Mouse (Mus musculus) intestine, embryonic 14.5 days (tissue): ENCODE data around the gene B4galt5. TPM values are rescaled to one million over a fixed set of nuclear protein-coding genes. Genes with fewer than 3 reads are reported as not detected.

Source experiments
- ATAC-seq: fragments of 200-750 bp; cut with Nextera tagmentation; replicated peaks from 2 replicates; pipeline ENCODE4 v1.8.0; 2017; ENCODE audit warnings: low read depth, moderate number of reproducible peaks, moderate TSS enrichment, moderate library complexity; ENCODE audit not compliant: low FRiP score, low TSS enrichment
- DNase-seq: peaks from one replicate; pipeline ENCODE4 v3.0.0-alpha.2; 2018; ENCODE audit warnings: low spot score
- H3K27ac ChIP-seq: fragments of 300-500 bp; sonication (generic); 2 replicates; pipeline ENCODE4 v1.5.1; 2014; ENCODE audit warnings: low read depth, mild to moderate bottlenecking, control low read depth
- H3K27me3 ChIP-seq: fragments of 300-500 bp; sonication (generic); replicated peaks from 2 replicates; pipeline ENCODE4 v1.6.1; 2014; ENCODE audit warnings: low read length, control low read depth; ENCODE audit not compliant: control insufficient read depth, insufficient read depth
- H3K36me3 ChIP-seq: fragments of 300-500 bp; sonication (generic); 2 replicates; pipeline ENCODE4 v1.6.1; 2014; ENCODE audit warnings: low read length, control low read depth; ENCODE audit not compliant: control insufficient read depth, insufficient read depth
- H3K4me1 ChIP-seq: fragments of 300-500 bp; sonication (generic); replicated peaks from 2 replicates; pipeline ENCODE4 v1.6.1; 2014; ENCODE audit warnings: low read length, control low read depth, mixed read lengths; ENCODE audit not compliant: control insufficient read depth, insufficient read depth
- H3K4me2 ChIP-seq: fragments of 300-500 bp; sonication (generic); 2 replicates; pipeline ENCODE4 v1.6.1; 2014; ENCODE audit warnings: low read length
- H3K4me3 ChIP-seq: fragments of 300-500 bp; sonication (generic); 2 replicates; pipeline ENCODE4 v1.5.1; 2014; ENCODE audit warnings: low read depth, low read length, control low read depth, mixed read lengths
- H3K9ac ChIP-seq: fragments of 300-500 bp; sonication (generic); 2 replicates; pipeline ENCODE4 v1.6.1; 2014; ENCODE audit warnings: mild to moderate bottlenecking, low read length
- H3K9me3 ChIP-seq: fragments of 300-500 bp; sonication (generic); 2 replicates; pipeline ENCODE4 v1.6.1; 2016; ENCODE audit warnings: low read length, control low read depth; ENCODE audit not compliant: control insufficient read depth
- WGBS: fragments of 180-500 bp; shearing (Covaris S2); extraction: QIAGEN DNeasy Blood & Tissue Kit; methylation state at CpG from one replicate; pipeline ENCODE4 v1.1.7; 2014; 5-methylcytosine and 5-hydroxymethylcytosine counted together
- polyA plus RNA-seq: library from polyadenylated mRNA; unstranded; fragments of >200 nt; fragmentation: Nextera tagmentation; extraction: Ambion mirVana; gene quantifications from 2 replicates; pipeline ENCODE4 v1.2.1, GENCODE M21; 2014

Gene B4galt5
- polyA plus RNA-seq, 1 experiment from 2014 or later: 10.6 TPM

- no peaks in the 10 kb centered on the region for H3K36me3 ChIP-seq
- no peaks in the 10 kb centered on the region for H3K9me3 ChIP-seq
- WGBS: 74% methylated on average over 7 of the region's 7 CpGs
- H3K27me3 ChIP-seq: no peaks in the 10 kb centered on the region
- H3K4me3 ChIP-seq: no peak overlapping the region
- no peak overlapping the region for H3K4me2 ChIP-seq
- H3K4me1 ChIP-seq: no peaks in the 10 kb centered on the region
- H3K27ac ChIP-seq: no peak overlapping the region
- DNase-seq (no peak), ATAC-seq (no peak)
- H3K9ac ChIP-seq: no peak overlapping the region
These were observed 71.0 kb downstream of the B4galt5 start for GRCm38 (mm10) chr2:167278011-167278410.

DNA sequence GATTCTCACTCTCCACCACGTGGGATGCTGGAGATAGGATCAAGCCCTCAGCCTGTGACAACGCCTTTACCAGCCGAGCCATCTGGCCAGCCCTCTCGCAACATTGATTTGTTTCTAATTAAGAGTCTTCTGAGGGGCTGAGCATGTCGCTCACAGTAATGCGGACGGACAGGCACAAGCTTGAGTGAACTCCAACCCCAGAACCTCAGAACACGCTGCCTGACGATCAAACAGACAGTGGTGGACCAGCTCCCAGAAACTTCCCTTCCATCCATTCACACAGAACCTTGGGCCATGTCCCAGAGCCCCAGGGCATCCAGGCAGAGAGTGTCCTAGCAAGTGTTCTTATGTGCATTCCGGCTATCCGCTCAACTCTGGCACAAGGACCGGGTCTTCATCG is 72.0 kb downstream of the B4galt5 start:
- Histone ChIP-seq H3K4me1 (no peaks in the 10 kb centered on the region), H3K36me3 (no peaks in the 10 kb centered on the region), H3K9ac (no peak overlapping the region), H3K27ac (no peak overlapping the region), H3K27me3 (no peaks in the 10 kb centered on the region), H3K9me3 (no peaks in the 10 kb centered on the region), H3K4me3 (no peak overlapping the region), H3K4me2 (no peak overlapping the region)
- ATAC-seq (no peak), DNase-seq (no peak)
- 76% methylated on average over 13 of the region's 13 CpGs for WGBS

GRCm38 (mm10) chr2:167275856-167276255 is 73.1 kb downstream of the B4galt5 start:
- H3K4me1 ChIP-seq: no peaks in the 10 kb centered on the region
- H3K9me3 ChIP-seq: no peaks in the 10 kb centered on the region
- no peak overlapping the region for H3K4me3 ChIP-seq
- H3K36me3 ChIP-seq: no peaks in the 10 kb centered on the region
- H3K27me3 ChIP-seq: no peaks in the 10 kb centered on the region
- DNase-seq (no peak), ATAC-seq (no peak)
- WGBS: 86% methylated on average over 10 of the region's 10 CpGs
- no peak overlapping the region for H3K9ac ChIP-seq
- H3K4me2 ChIP-seq: no peak overlapping the region
- H3K27ac ChIP-seq: no peak overlapping the region

DNA sequence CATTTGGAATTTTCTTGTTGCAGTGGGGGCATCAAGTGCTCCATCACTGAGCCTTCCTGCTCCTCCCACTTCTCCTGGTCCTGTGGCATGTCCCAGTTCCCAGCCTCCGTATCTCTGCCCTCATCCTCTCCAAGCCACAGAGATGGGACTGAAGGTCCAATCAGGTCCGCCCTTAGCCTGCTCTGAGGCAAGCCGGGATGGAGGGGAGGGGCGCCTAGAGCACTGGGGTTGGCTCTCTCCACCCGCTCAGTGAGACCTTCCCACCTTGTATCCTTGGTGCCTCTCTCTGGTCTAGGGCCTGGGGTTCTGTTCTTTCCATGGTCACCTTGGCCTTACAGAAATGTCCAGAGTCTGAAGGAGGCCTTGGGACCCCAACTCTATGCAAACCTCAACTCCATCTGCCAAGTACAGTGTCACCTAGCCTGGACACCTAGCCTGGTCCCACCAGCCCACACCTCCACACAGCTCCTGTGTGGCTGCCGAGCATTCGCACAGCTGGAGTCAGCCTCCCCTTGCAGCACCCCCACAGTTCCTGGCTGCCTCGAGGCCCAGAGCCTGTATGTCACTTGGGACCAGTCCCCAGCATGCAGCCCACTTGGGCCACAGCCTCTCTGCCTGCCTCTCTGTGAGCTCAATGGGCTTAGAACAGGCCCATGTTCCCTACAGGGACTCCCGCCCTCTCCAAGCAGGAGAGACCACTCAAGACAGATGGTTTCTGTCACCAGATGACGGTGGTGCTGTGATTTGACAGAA is 74.1 kb downstream of the B4galt5 start:
- 57% methylated on average over 10 of the region's 10 CpGs for WGBS
- Histone ChIP-seq H3K9me3 (no peaks in the 10 kb centered on the region), H3K4me1 (no peaks in the 10 kb centered on the region), H3K4me2 (no peak overlapping the region), H3K4me3 (no peak overlapping the region), H3K27me3 (no peaks in the 10 kb centered on the region), H3K27ac (no peak overlapping the region), H3K9ac (no peak overlapping the region), H3K36me3 (no peaks in the 10 kb centered on the region)
- no peak for ATAC-seq
- no peak for DNase-seq

- H3K36me3 ChIP-seq: no peaks in the 10 kb centered on the region
- H3K27ac ChIP-seq: no peak overlapping the region
- ATAC-seq (no peak), DNase-seq (no peak)
- H3K4me1 ChIP-seq: no peaks in the 10 kb centered on the region
- no peaks in the 10 kb centered on the region for H3K27me3 ChIP-seq
- H3K4me2 ChIP-seq: no peak overlapping the region
- H3K9ac ChIP-seq: no peak overlapping the region
- no peaks in the 10 kb centered on the region for H3K9me3 ChIP-seq
- 74% methylated on average over 13 of the region's 13 CpGs for WGBS
- no peak overlapping the region for H3K4me3 ChIP-seq
These were observed 75.7 kb downstream of the B4galt5 start for GRCm38 (mm10) chr2:167273206-167273740.

DNA sequence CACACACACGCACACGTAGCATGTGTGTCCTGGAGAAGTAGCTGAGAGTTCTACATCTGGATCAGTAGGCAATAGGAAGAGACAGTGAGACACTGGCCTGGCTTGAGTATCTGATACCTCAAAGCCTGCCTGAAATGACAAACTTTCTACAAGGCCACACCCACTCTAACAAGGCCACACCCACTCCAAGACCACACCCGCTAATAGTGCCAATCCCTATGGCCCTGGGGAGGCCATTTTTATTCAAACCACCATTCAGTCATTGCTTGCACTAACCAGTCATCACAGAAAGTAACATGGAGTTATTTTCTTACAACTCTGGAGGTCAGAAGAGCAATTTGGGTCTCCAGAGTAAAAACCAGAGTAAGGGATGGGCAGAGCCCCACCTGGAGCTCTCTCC is 76.3 kb downstream of the B4galt5 start:
- no peak for ATAC-seq
- Histone ChIP-seq H3K36me3 (no peaks in the 10 kb centered on the region), H3K27me3 (no peaks in the 10 kb centered on the region)

GRCm38 (mm10) chr2:167271121-167271521 is 77.9 kb downstream of the B4galt5 start:
- H3K36me3 ChIP-seq: no peaks in the 10 kb centered on the region
- WGBS: 82% methylated on average over 9 of the region's 9 CpGs
- H3K4me3 ChIP-seq: no peak overlapping the region
- H3K9me3 ChIP-seq: no peaks in the 10 kb centered on the region
- no peaks in the 10 kb centered on the region for H3K4me1 ChIP-seq
- no peak overlapping the region for H3K4me2 ChIP-seq
- no peak for ATAC-seq
- no peak overlapping the region for H3K9ac ChIP-seq
- no peaks in the 10 kb centered on the region for H3K27me3 ChIP-seq
- H3K27ac ChIP-seq: no peak overlapping the region
- no peak for DNase-seq

More for the DNA sequence above, 76.3 kb downstream of the B4galt5 start:
- Histone ChIP-seq H3K4me3 (no peak overlapping the region), H3K9ac (no peak overlapping the region), H3K4me1 (no peaks in the 10 kb centered on the region), H3K9me3 (no peaks in the 10 kb centered on the region), H3K27ac (no peak overlapping the region), H3K4me2 (no peak overlapping the region)
- 81% methylated on average over 3 of the region's 3 CpGs for WGBS
- no peak for DNase-seq

DNA sequence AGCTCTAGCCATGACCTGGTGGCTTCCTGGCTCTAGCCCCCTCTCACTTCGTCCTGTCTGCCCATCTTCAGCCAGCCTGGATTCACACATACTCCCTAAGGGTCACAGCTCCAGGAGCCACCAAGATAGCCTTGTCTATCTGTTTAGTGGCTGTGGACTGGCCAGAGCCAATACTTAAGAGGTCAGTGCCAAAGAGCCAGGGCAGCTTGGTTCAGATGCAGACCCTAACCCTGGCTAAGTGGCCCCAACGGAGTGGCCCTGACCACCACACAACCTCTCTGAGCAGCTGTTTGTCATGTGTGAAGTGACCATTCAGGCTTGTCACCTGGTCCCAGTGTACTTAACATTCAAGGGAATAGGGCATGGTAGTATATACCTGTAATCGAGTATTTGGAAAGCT is 78.5 kb downstream of the B4galt5 start:
- Histone ChIP-seq H3K9me3 (no peaks in the 10 kb centered on the region), H3K9ac (no peak overlapping the region), H3K4me3 (no peak overlapping the region), H3K4me1 (no peaks in the 10 kb centered on the region), H3K27ac (no peak overlapping the region), H3K4me2 (no peak overlapping the region), H3K27me3 (no peaks in the 10 kb centered on the region), H3K36me3 (no peaks in the 10 kb centered on the region)
- ATAC-seq: no peak
- no peak for DNase-seq
- 90% methylated on average over 3 of the region's 3 CpGs for WGBS

- no peak overlapping the region for H3K4me2 ChIP-seq
- WGBS: 98% methylated on average over 1 of the region's 1 CpGs
- no peaks in the 10 kb centered on the region for H3K27me3 ChIP-seq
- H3K4me3 ChIP-seq: no peak overlapping the region
- DNase-seq (no peak), ATAC-seq (no peak)
- no peaks in the 10 kb centered on the region for H3K36me3 ChIP-seq
- H3K27ac ChIP-seq: no peak overlapping the region
- no peaks in the 10 kb centered on the region for H3K9me3 ChIP-seq
- no peak overlapping the region for H3K9ac ChIP-seq
- no peaks in the 10 kb centered on the region for H3K4me1 ChIP-seq
These were observed 80.3 kb downstream of the B4galt5 start for GRCm38 (mm10) chr2:167268721-167269120.
